Mouse (Mus musculus) neural tube, embryonic 14.5 days (tissue): ENCODE measurements at regions not wholly inside any gene's neighbourhood (a gene's known extent, or its start where the extent isn't known, plus 50 kb on each side); places are given as distances from the start of the nearest gene placed in this dataset.

Source experiments
- ATAC-seq: fragments of 200-750 bp; cut with Nextera tagmentation; 2 replicates; pipeline ENCODE4 v1.8.0; 2017; ENCODE audit warnings: low read depth, mild to moderate bottlenecking, moderate TSS enrichment, moderate library complexity
- H3K27ac ChIP-seq: fragments of 300-500 bp; sonication (generic); 2 replicates; pipeline ENCODE4 v1.5.1; 2014; ENCODE audit warnings: low read depth, mild to moderate bottlenecking, control low read depth, low read length, moderate library complexity, mixed read lengths
- H3K27me3 ChIP-seq: fragments of 300-500 bp; sonication (generic); 2 replicates; pipeline ENCODE4 v1.6.1; 2014; ENCODE audit warnings: low read length; ENCODE audit not compliant: control insufficient read depth, insufficient read depth
- H3K36me3 ChIP-seq: fragments of 300-500 bp; sonication (generic); 2 replicates; pipeline ENCODE4 v1.6.1; 2014; ENCODE audit warnings: low read length, mixed read lengths; ENCODE audit not compliant: control insufficient read depth, insufficient read depth
- H3K4me1 ChIP-seq: fragments of 300-500 bp; sonication (generic); 2 replicates; pipeline ENCODE4 v1.6.1; 2014; ENCODE audit warnings: low read length; ENCODE audit not compliant: control insufficient read depth, insufficient read depth
- H3K4me2 ChIP-seq: fragments of 300-500 bp; sonication (generic); 2 replicates; pipeline ENCODE4 v1.6.1; 2014; ENCODE audit warnings: mild to moderate bottlenecking, low read depth, low read length, control low read depth
- H3K4me3 ChIP-seq: fragments of 300-500 bp; sonication (generic); 2 replicates; pipeline ENCODE4 v1.5.1; 2014; ENCODE audit warnings: low read depth, low read length, control low read depth, mixed read lengths
- H3K9ac ChIP-seq: fragments of 300-500 bp; sonication (generic); replicated peaks from 2 replicates; pipeline ENCODE4 v1.6.1; 2014; ENCODE audit warnings: low read depth, mild to moderate bottlenecking, control low read depth, low read length, mixed read lengths
- H3K9me3 ChIP-seq: fragments of 300-500 bp; sonication (generic); 2 replicates; pipeline ENCODE4 v1.6.1; 2016; ENCODE audit warnings: low read length; ENCODE audit not compliant: control insufficient read depth
- WGBS: fragments of 180-500 bp; shearing (Covaris S2); extraction: QIAGEN DNeasy Blood & Tissue Kit; methylation state at CpG from one replicate; pipeline ENCODE4 v1.1.7; 2014; 5-methylcytosine and 5-hydroxymethylcytosine counted together

DNA sequence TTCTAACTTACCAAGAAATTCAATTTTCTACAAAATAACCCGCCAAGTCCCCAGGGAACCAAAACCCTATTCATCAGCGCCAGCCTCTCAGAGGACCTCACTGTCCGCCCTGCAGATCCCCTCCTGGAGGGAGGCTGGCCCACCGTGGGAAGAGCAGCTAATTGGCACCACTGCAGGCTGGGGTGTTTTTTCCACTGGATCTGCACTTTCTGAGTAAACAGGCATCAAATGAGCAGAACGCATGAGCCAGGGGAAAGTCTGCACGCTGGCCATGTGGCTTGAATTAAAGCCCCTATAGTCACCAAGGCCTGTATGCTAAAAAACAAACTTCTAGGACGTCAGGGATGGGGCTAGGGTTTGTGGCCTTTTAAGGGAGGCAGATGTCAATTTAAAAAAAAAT lies 332.4 kb upstream of the Zmiz1 start:
- 27% methylated on average over 7 of the region's 7 CpGs for WGBS
- Histone ChIP-seq H3K9me3 (no peaks in the 10 kb centered on the region), H3K27ac (peak overlapping the region; percentile 94), H3K9ac (no peak overlapping the region), H3K4me3 (no peak overlapping the region), H3K4me2 (no peak overlapping the region), H3K27me3 (no peaks in the 10 kb centered on the region), H3K36me3 (no peaks in the 10 kb centered on the region), H3K4me1 (peaks cover 38% of the 10 kb centered on the region)
- no peak for ATAC-seq

DNA sequence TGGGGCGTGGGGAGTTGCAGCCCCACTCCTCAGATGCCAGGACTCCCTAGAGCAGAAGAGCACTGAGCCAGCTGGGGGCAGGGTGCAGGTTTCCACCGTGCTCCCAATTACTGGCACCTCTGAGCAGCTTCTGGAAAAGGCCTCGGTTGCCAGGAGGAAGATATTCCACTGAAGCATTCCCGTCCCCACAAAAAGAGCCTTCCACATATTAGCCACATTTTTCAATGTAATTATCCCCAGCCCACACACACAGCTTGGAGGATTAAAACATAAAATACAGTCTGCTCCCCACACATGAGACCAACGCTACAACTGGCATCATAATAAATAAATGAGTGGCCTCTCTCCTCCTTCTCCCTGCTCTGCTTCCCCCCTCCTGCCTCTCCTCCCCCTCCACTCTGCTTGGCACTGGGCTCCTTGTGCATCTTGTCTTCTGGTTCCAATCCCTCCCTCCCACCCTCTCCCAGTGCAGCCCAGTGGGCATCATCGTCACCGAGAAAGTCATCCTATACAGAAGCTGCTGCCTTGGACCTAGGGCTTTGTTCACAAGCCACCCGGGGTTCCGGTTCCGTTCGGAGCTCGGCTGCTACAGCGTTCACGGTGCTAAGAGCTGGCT lies 331.3 kb upstream of the Zmiz1 start:
- Histone ChIP-seq H3K27me3 (no peaks in the 10 kb centered on the region), H3K9ac (peak overlapping the region; percentile 50), H3K4me1 (peaks cover 38% of the 10 kb centered on the region), H3K36me3 (no peaks in the 10 kb centered on the region), H3K27ac (peak overlapping the region; percentile 94), H3K4me2 (peak overlapping the region; percentile 29), H3K4me3 (no peak overlapping the region), H3K9me3 (no peaks in the 10 kb centered on the region)
- 25% methylated on average over 14 of the region's 14 CpGs for WGBS
- ATAC-seq = peak; percentile 79

DNA sequence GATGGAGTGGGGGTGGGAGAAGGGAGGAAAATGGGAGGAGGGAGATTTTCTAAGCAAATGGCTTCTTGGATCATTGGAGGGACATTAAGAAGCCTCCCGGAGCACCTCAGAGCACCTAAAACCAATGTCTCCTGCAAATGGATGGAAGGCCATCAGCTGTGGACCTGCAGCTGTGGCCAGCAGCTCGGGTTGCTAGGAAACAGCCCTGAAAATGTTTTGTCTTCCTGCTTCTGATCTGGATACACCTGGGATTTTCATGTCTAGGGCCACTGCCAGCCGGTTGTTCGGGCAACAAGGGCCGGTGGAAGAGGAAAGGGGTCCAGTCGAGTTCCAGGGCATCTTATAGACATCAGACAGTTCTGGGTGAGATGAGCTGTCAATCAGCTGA lies 330.8 kb upstream of the Zmiz1 start:
- no peaks in the 10 kb centered on the region for H3K9me3 ChIP-seq
- H3K36me3 ChIP-seq = no peaks in the 10 kb centered on the region
- peak; percentile 54 for ATAC-seq
- no peaks in the 10 kb centered on the region for H3K27me3 ChIP-seq
- peaks cover 36% of the 10 kb centered on the region for H3K4me1 ChIP-seq
- H3K9ac ChIP-seq = peak overlapping the region; percentile 50
- H3K4me3 ChIP-seq = no peak overlapping the region
- 42% methylated on average over 6 of the region's 6 CpGs for WGBS
- peak overlapping the region; percentile 94 for H3K27ac ChIP-seq
- peak overlapping the region; percentile 29 for H3K4me2 ChIP-seq

DNA sequence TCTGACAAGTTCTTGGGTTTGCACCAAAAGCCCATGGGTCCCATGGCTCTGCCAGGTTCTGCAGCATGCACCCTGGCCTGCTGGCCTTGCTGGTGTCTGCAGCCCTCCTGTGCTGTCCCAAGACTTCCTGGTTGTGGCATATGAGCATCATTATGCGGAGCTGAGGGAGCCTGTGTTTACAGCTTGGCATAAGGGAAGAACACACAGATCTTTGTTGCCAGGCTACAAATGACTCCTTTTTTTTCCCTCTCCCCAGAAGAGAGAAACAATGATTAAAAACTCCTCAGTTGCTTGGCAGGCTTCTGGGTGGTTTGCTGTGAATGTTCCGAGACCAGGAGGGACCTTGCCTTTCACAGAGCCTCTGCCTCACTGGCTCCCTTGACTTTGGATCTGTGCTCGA lies 323.6 kb upstream of the Zmiz1 start:
- Histone ChIP-seq H3K36me3 (no peaks in the 10 kb centered on the region), H3K9ac (no peak overlapping the region), H3K4me3 (no peak overlapping the region), H3K4me1 (peaks cover 3% of the 10 kb centered on the region; the same call in 1 of the 2 replicates), H3K27me3 (no peaks in the 10 kb centered on the region), H3K4me2 (no peak overlapping the region), H3K27ac (no peak overlapping the region), H3K9me3 (no peaks in the 10 kb centered on the region)
- ATAC-seq = no peak
- WGBS = 51% methylated on average over 3 of the region's 3 CpGs

DNA sequence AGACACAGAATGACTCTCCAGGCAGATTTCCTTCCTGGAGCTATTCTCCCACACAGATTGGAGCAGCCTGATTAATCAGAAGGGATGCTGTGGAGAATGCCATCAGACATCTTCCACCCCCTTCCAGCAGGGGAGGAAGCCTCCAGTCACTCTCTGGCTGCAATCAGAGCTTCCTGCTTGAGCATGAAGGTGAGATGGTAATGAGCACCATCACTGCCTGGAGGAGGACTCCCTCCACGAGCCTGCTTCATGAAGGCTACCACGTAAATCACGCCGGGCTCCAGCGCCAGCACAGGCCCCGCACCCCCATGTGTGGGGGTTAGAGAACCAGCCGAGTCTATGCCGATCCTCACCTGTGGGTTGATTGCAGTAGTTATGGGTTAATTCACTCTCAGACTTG lies 321.7 kb upstream of the Zmiz1 start:
- Histone ChIP-seq H3K27me3 (no peaks in the 10 kb centered on the region), H3K4me3 (no peak overlapping the region), H3K27ac (no peak overlapping the region), H3K4me1 (peaks cover 3% of the 10 kb centered on the region; the same call in 1 of the 2 replicates), H3K36me3 (no peaks in the 10 kb centered on the region), H3K9me3 (no peaks in the 10 kb centered on the region), H3K4me2 (no peak overlapping the region), H3K9ac (no peak overlapping the region)
- ATAC-seq = no peak
- 80% methylated on average over 8 of the region's 8 CpGs for WGBS

DNA sequence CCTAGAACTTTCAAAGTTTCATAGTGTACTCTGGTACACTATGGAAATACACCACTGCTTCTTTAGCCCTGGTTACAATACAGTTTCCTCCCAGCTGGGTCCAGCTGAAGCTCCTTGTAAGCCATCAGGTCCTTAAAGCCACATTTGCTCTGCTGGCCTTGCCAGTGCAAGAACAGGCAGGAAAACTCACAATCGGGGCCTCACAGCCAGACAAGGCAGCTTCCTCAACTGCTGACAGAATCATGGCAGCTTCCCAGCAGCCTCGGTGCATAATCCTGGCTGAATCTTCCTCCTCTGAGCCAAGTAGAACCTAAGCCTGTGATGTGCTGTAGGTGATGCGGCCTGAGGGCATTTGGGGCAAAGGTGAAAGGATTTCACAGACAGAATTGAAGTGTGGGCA lies 320.5 kb upstream of the Zmiz1 start:
- WGBS = 78% methylated on average over 3 of the region's 3 CpGs
- Histone ChIP-seq H3K4me2 (no peak overlapping the region), H3K9ac (no peak overlapping the region), H3K9me3 (no peaks in the 10 kb centered on the region), H3K27ac (no peak overlapping the region), H3K4me3 (no peak overlapping the region), H3K4me1 (peaks cover 3% of the 10 kb centered on the region; the same call in 1 of the 2 replicates), H3K27me3 (no peaks in the 10 kb centered on the region), H3K36me3 (no peaks in the 10 kb centered on the region)
- no peak for ATAC-seq

DNA sequence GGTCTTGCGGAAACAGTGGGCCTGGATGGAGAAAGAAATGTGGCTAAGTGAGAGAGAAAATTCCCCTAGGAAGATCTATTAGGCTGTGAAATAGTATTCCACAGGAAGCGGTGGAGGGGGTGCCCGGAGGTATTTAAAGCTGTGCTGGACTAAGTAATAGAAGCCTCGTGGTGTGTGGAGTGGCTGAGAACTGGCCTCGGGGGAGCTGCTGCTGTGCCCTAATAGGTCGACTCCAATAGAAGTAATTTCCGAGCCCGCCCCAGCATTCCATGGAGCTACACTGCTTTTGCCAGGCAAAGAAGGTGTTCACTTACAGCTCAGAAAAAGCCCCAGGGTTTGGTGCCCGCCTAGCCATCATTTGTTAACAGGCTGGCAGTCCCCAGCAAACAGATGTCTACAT lies 317.1 kb upstream of the Zmiz1 start:
- no peaks in the 10 kb centered on the region for H3K36me3 ChIP-seq
- ATAC-seq = no peak
- no peaks in the 10 kb centered on the region for H3K27me3 ChIP-seq
- WGBS = 34% methylated on average over 9 of the region's 9 CpGs
- H3K4me3 ChIP-seq = no peak overlapping the region
- no peak overlapping the region for H3K4me2 ChIP-seq
- H3K9me3 ChIP-seq = no peaks in the 10 kb centered on the region
- no peak overlapping the region for H3K9ac ChIP-seq
- no peaks in the 10 kb centered on the region for H3K4me1 ChIP-seq
- H3K27ac ChIP-seq = no peak overlapping the region

DNA sequence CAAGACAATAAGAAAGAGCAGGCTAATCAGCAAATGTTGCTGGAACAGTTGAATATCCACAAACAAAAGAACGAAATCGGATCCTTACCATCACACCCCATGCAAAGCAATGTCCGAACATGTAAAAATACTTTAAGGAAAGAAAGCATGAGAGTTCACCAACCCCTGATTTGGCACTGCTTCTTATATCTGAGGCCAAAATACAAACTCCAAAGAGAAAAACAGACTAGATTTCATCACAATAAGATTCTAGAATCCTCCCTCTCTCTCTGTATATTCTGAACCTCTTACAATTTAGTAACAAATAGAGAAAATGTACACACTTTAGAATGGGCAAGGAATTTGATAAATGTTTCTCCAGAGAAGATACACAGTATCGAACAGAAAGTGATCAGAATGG lies 315.9 kb upstream of the Zmiz1 start:
- Histone ChIP-seq H3K4me2 (no peak overlapping the region), H3K9ac (no peak overlapping the region), H3K27me3 (no peaks in the 10 kb centered on the region), H3K36me3 (no peaks in the 10 kb centered on the region), H3K9me3 (no peaks in the 10 kb centered on the region), H3K4me1 (no peaks in the 10 kb centered on the region), H3K4me3 (no peak overlapping the region), H3K27ac (no peak overlapping the region)
- WGBS = 94% methylated on average over 4 of the region's 4 CpGs
- ATAC-seq = no peak

DNA sequence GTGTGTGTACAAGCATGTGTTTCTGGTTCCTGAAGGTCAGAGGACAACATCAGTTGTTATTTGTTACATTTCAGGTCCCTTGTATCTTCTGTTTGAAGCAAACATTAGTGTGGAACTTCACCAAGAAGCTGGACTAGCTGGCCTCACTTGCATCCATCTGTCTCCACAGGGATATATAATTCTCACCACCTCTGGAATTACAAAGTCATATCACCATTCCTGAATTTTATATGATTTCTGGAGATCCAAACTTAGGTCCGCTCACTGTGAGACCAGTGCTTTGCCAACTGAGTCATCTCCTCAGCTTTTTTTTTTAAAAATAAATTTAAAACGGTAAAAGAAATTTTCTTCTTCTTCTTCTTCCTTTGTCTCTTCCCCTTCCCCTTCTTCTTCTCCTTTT lies 311.3 kb upstream of the Zmiz1 start:
- no peak overlapping the region for H3K4me3 ChIP-seq
- no peaks in the 10 kb centered on the region for H3K27me3 ChIP-seq
- H3K4me1 ChIP-seq = peaks cover 3% of the 10 kb centered on the region; the same call in 1 of the 2 replicates
- no peak for ATAC-seq
- WGBS = 93% methylated on average over 2 of the region's 2 CpGs
- no peak overlapping the region for H3K9ac ChIP-seq
- no peaks in the 10 kb centered on the region for H3K36me3 ChIP-seq
- H3K4me2 ChIP-seq = no peak overlapping the region
- H3K27ac ChIP-seq = no peak overlapping the region
- H3K9me3 ChIP-seq = no peaks in the 10 kb centered on the region
